Mouse (Mus musculus): ENCODE measurements around the gene Tma7.

GRCm38 (mm10) chr9:109105011-109105410 is 22.6 kb upstream of the Tma7 start:
- TF ChIP-seq EP300 (IDR thresholded peaks at IDR 0.05; ENCODE audit: low read depth), result no peak
- no peak for TF ChIP-seq CTCF (IDR thresholded peaks at IDR 0.05; ENCODE audit: low read depth)

Data from liver, embryonic 14.5 days (tissue).